Mouse (Mus musculus): ENCODE results near the gene Adgrg2. TPM values are rescaled to one million over a fixed set of nuclear protein-coding genes. Genes with fewer than 3 reads are reported as not detected.

Gene Adgrg2
- total RNA-seq, 1 experiment = 0.22 TPM

DNA sequence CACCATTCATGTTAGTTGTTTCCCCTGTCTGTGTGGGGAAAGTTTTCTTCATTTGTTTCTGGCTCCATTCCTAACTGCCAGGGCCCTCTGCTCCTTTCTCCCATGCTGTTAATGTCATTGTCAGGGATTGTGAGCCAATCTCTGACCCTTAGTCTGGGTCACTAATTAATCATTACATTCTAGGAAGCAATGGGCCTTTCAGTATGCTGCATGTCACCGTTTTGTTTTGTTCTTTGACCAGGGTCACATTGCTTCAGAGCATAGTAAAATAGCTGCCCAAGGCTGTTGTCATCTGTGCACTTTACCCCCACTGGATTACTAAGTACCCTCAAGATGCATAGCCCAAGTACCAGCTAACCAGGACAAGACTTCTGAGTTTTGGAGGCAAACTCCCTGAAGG, 36.0 kb downstream of the Adgrg2 start:
- no peak overlapping the region for H3K27ac ChIP-seq (ENCODE audit: insufficient read depth, low read depth, low read length, poor library complexity, severe bottlenecking)
- no peaks in the 10 kb centered on the region for H3K36me3 ChIP-seq (ENCODE audit: control insufficient read depth, insufficient read depth, low read length, poor library complexity, severe bottlenecking)
- DNase-seq (ENCODE audit: low read depth, low spot score) = no peak
- in situ Hi-C loops (cut with MboI; ENCODE audit: low sequenced_read_pairs in 2 of 2, unreplicated experiment in 2 of 2) = no loop called here
- H3K4me1 ChIP-seq (ENCODE audit: control insufficient read depth in 2 of 2, insufficient read depth in 2 of 2, low read length in 2 of 2, poor library complexity in 1 of 2) = no peaks in the 10 kb centered on the region
- no peaks in the 10 kb centered on the region for H3K9me3 ChIP-seq (ENCODE audit: control insufficient read depth, insufficient read depth, low read depth, low read length)
- TF ChIP-seq ZNF384 (IDR thresholded peaks at IDR 0.05; ENCODE audit: low read depth, low read length) (no peak), CHD2 (IDR thresholded peaks at IDR 0.05; ENCODE audit: low read depth, low read length) (no peak), MAFK (IDR thresholded peaks at IDR 0.05; ENCODE audit: insufficient read depth, low read depth, low read length) (no peak), HCFC1 (IDR thresholded peaks at IDR 0.05; ENCODE audit: borderline replicate concordance, insufficient read depth, low read length) (no peak), ZC3H11A (IDR thresholded peaks at IDR 0.05; ENCODE audit: borderline replicate concordance, low read depth, low read length) (no peak)
- no peak overlapping the region for H3K4me3 ChIP-seq (ENCODE audit: insufficient read depth in 1 of 2, low read depth in 1 of 2, low read length in 2 of 2, poor library complexity in 1 of 2, severe bottlenecking in 1 of 2)
- no peak overlapping the region for H3K9ac ChIP-seq (ENCODE audit: insufficient read depth, low read depth, low read length, poor library complexity, severe bottlenecking)

GRCm38 (mm10) chrX:160426930-160427329, 36.4 kb downstream of the Adgrg2 start:
- no peak for TF ChIP-seq MAFK (IDR thresholded peaks at IDR 0.05; ENCODE audit: insufficient read depth, low read depth, low read length)
- no peak for TF ChIP-seq ZC3H11A (IDR thresholded peaks at IDR 0.05; ENCODE audit: borderline replicate concordance, low read depth, low read length)
- no peak for TF ChIP-seq ZNF384 (IDR thresholded peaks at IDR 0.05; ENCODE audit: low read depth, low read length)
- no peak for TF ChIP-seq HCFC1 (IDR thresholded peaks at IDR 0.05; ENCODE audit: borderline replicate concordance, insufficient read depth, low read length)
- no peak for TF ChIP-seq CHD2 (IDR thresholded peaks at IDR 0.05; ENCODE audit: low read depth, low read length)

DNA sequence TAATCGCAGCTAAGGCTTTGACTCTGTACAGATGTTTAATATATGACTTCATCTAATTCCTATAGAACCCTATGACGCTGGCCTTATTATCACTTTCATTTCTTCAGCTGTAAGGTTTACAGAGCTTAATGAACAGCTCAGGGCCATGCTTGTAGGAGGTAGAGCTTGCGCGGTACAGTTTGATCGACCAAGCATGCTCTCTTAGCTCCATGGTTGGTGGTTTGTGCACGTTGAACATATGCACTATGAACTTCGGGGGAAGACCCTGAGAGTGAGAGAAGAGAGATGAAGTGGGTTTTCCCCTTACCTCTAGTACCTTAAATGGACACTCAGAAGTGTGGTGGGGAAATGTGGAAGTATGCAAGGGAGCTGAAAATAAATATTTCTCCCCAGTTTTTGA, 41.7 kb downstream of the Adgrg2 start:
- H3K36me3 ChIP-seq (ENCODE audit: control insufficient read depth, insufficient read depth, low read length, poor library complexity, severe bottlenecking) = no peaks in the 10 kb centered on the region
- TF ChIP-seq MAFK (IDR thresholded peaks at IDR 0.05; ENCODE audit: insufficient read depth, low read depth, low read length) = no peak
- TF ChIP-seq ZC3H11A (IDR thresholded peaks at IDR 0.05; ENCODE audit: borderline replicate concordance, low read depth, low read length) = no peak
- no peak for TF ChIP-seq ZNF384 (IDR thresholded peaks at IDR 0.05; ENCODE audit: low read depth, low read length)
- no peak for TF ChIP-seq CHD2 (IDR thresholded peaks at IDR 0.05; ENCODE audit: low read depth, low read length)
- TF ChIP-seq HCFC1 (IDR thresholded peaks at IDR 0.05; ENCODE audit: borderline replicate concordance, insufficient read depth, low read length) = no peak
- H3K9ac ChIP-seq (ENCODE audit: insufficient read depth, low read depth, low read length, poor library complexity, severe bottlenecking) = no peak overlapping the region
- H3K4me3 ChIP-seq (ENCODE audit: insufficient read depth in 1 of 2, low read depth in 1 of 2, low read length in 2 of 2, poor library complexity in 1 of 2, severe bottlenecking in 1 of 2) = no peak overlapping the region
- no peaks in the 10 kb centered on the region for H3K9me3 ChIP-seq (ENCODE audit: control insufficient read depth, insufficient read depth, low read depth, low read length)
- no peaks in the 10 kb centered on the region for H3K4me1 ChIP-seq (ENCODE audit: control insufficient read depth in 2 of 2, insufficient read depth in 2 of 2, low read length in 2 of 2, poor library complexity in 1 of 2)
- H3K27ac ChIP-seq (ENCODE audit: insufficient read depth, low read depth, low read length, poor library complexity, severe bottlenecking) = no peak overlapping the region
- no peak for DNase-seq (ENCODE audit: low read depth, low spot score)
- in situ Hi-C loops (cut with MboI; ENCODE audit: low sequenced_read_pairs in 2 of 2, unreplicated experiment in 2 of 2) = no loop called here

More at GRCm38 (mm10) chrX:160426930-160427329, 36.4 kb downstream of the Adgrg2 start:
- no peak for DNase-seq (ENCODE audit: low read depth, low spot score)
- Histone ChIP-seq H3K4me1 (ENCODE audit: control insufficient read depth in 2 of 2, insufficient read depth in 2 of 2, low read length in 2 of 2, poor library complexity in 1 of 2) (no peaks in the 10 kb centered on the region), H3K27ac (ENCODE audit: insufficient read depth, low read depth, low read length, poor library complexity, severe bottlenecking) (no peak overlapping the region), H3K4me3 (ENCODE audit: insufficient read depth in 1 of 2, low read depth in 1 of 2, low read length in 2 of 2, poor library complexity in 1 of 2, severe bottlenecking in 1 of 2) (no peak overlapping the region), H3K36me3 (ENCODE audit: control insufficient read depth, insufficient read depth, low read length, poor library complexity, severe bottlenecking) (no peaks in the 10 kb centered on the region), H3K9me3 (ENCODE audit: control insufficient read depth, insufficient read depth, low read depth, low read length) (no peaks in the 10 kb centered on the region), H3K9ac (ENCODE audit: insufficient read depth, low read depth, low read length, poor library complexity, severe bottlenecking) (no peak overlapping the region)
- in situ Hi-C loops (cut with MboI; ENCODE audit: low sequenced_read_pairs in 2 of 2, unreplicated experiment in 2 of 2) = no loop called here

- DNase-seq (ENCODE audit: low read depth, low spot score) = no peak
- Histone ChIP-seq H3K4me3 (ENCODE audit: insufficient read depth in 1 of 2, low read depth in 1 of 2, low read length in 2 of 2, poor library complexity in 1 of 2, severe bottlenecking in 1 of 2) (no peak overlapping the region), H3K27ac (ENCODE audit: insufficient read depth, low read depth, low read length, poor library complexity, severe bottlenecking) (no peak overlapping the region), H3K4me1 (ENCODE audit: control insufficient read depth in 2 of 2, insufficient read depth in 2 of 2, low read length in 2 of 2, poor library complexity in 1 of 2) (no peaks in the 10 kb centered on the region), H3K9me3 (ENCODE audit: control insufficient read depth, insufficient read depth, low read depth, low read length) (no peaks in the 10 kb centered on the region), H3K36me3 (ENCODE audit: control insufficient read depth, insufficient read depth, low read length, poor library complexity, severe bottlenecking) (no peaks in the 10 kb centered on the region), H3K9ac (ENCODE audit: insufficient read depth, low read depth, low read length, poor library complexity, severe bottlenecking) (no peak overlapping the region)
- in situ Hi-C loops (cut with MboI; ENCODE audit: low sequenced_read_pairs in 2 of 2, unreplicated experiment in 2 of 2) = no loop called here
- TF ChIP-seq ZNF384 (IDR thresholded peaks at IDR 0.05; ENCODE audit: low read depth, low read length) (no peak), MAFK (IDR thresholded peaks at IDR 0.05; ENCODE audit: insufficient read depth, low read depth, low read length) (no peak), ZC3H11A (IDR thresholded peaks at IDR 0.05; ENCODE audit: borderline replicate concordance, low read depth, low read length) (no peak), HCFC1 (IDR thresholded peaks at IDR 0.05; ENCODE audit: borderline replicate concordance, insufficient read depth, low read length) (no peak)
Observed at GRCm38 (mm10) chrX:160441272-160441671, 50.8 kb downstream of the Adgrg2 start.

GRCm38 (mm10) chrX:160448351-160448750, 57.9 kb downstream of the Adgrg2 start:
- in situ Hi-C loops (cut with MboI; ENCODE audit: low sequenced_read_pairs in 2 of 2, unreplicated experiment in 2 of 2) = no loop called here
- no peaks in the 10 kb centered on the region for H3K4me1 ChIP-seq (ENCODE audit: control insufficient read depth in 2 of 2, insufficient read depth in 2 of 2, low read length in 2 of 2, poor library complexity in 1 of 2)
- no peaks in the 10 kb centered on the region for H3K36me3 ChIP-seq (ENCODE audit: control insufficient read depth, insufficient read depth, low read length, poor library complexity, severe bottlenecking)
- H3K27ac ChIP-seq (ENCODE audit: insufficient read depth, low read depth, low read length, poor library complexity, severe bottlenecking) = no peak overlapping the region
- no peak overlapping the region for H3K9ac ChIP-seq (ENCODE audit: insufficient read depth, low read depth, low read length, poor library complexity, severe bottlenecking)
- DNase-seq (ENCODE audit: low read depth, low spot score) = no peak
- TF ChIP-seq ZC3H11A (IDR thresholded peaks at IDR 0.05; ENCODE audit: borderline replicate concordance, low read depth, low read length) = no peak
- TF ChIP-seq MAFK (IDR thresholded peaks at IDR 0.05; ENCODE audit: insufficient read depth, low read depth, low read length) = no peak
- TF ChIP-seq HCFC1 (IDR thresholded peaks at IDR 0.05; ENCODE audit: borderline replicate concordance, insufficient read depth, low read length) = no peak
- TF ChIP-seq CHD2 (IDR thresholded peaks at IDR 0.05; ENCODE audit: low read depth, low read length) = no peak
- no peak for TF ChIP-seq ZNF384 (IDR thresholded peaks at IDR 0.05; ENCODE audit: low read depth, low read length)
- no peak overlapping the region for H3K4me3 ChIP-seq (ENCODE audit: insufficient read depth in 1 of 2, low read depth in 1 of 2, low read length in 2 of 2, poor library complexity in 1 of 2, severe bottlenecking in 1 of 2)
- H3K9me3 ChIP-seq (ENCODE audit: control insufficient read depth, insufficient read depth, low read depth, low read length) = no peaks in the 10 kb centered on the region

Data from ES-E14 (cell line).